Mouse (Mus musculus) liver, embryonic 14.5 days (tissue): ENCODE results near the gene Gm49387. TPM values are rescaled to one million over a fixed set of nuclear protein-coding genes. Genes with fewer than 3 reads are reported as not detected.

Source experiments
- ATAC-seq: fragments of 200-750 bp; cut with Nextera tagmentation; 2 replicates; pipeline ENCODE4 v1.8.0; 2017; ENCODE audit warnings: moderate number of reproducible peaks, mild to moderate bottlenecking, moderate library complexity; ENCODE audit not compliant: insufficient read depth
- DNase-seq, 3 experiments: peaks; one replicate each; pipeline ENCODE4 v3.0.0-alpha.2; 2012 to 2013; ENCODE audit warnings: low read depth in 3 of 3, low spot score in 3 of 3
- H3K27ac ChIP-seq: fragments of 300-500 bp; sonication (generic); 2 replicates; pipeline ENCODE4 v1.5.1; 2014; ENCODE audit warnings: moderate library complexity, mild to moderate bottlenecking, control low read depth, inconsistent platforms
- H3K27me3 ChIP-seq: fragments of 300-500 bp; sonication (generic); 2 replicates; pipeline ENCODE4 v1.6.1; 2014; ENCODE audit warnings: mild to moderate bottlenecking, low read length, moderate library complexity; ENCODE audit not compliant: control insufficient read depth, insufficient read depth
- H3K36me3 ChIP-seq: fragments of 300-500 bp; sonication (generic); replicated peaks from 2 replicates; pipeline ENCODE4 v1.6.1; 2014; ENCODE audit warnings: low read depth; ENCODE audit not compliant: control insufficient read depth, insufficient read depth
- H3K4me1 ChIP-seq, 2 experiments: fragments of 200-500 bp in 1 of 2; fragments of 300-500 bp in 1 of 2; sonication (generic) in 1 of 2; replicated peaks; 2 replicates each; pipeline ENCODE4 v1.6.1; 2012 to 2014; ENCODE audit warnings: antibody characterized with exemption in 1 of 2, inconsistent platforms in 1 of 2, low read length in 1 of 2; ENCODE audit not compliant: control insufficient read depth in 2 of 2, insufficient read depth in 2 of 2
- H3K4me2 ChIP-seq: fragments of 300-500 bp; sonication (generic); 2 replicates; pipeline ENCODE4 v1.6.1; 2014; ENCODE audit warnings: low read depth, mild to moderate bottlenecking, control low read depth, moderate library complexity
- H3K4me3 ChIP-seq, 2 experiments: fragments of 200-500 bp in 1 of 2; fragments of 300-500 bp in 1 of 2; sonication (generic) in 1 of 2; 2 replicates each; pipeline ENCODE4 v1.5.1; 2012 to 2014; ENCODE audit warnings: low read depth in 2 of 2, low read length in 2 of 2, mild to moderate bottlenecking in 2 of 2, control low read depth in 1 of 2, inconsistent platforms in 1 of 2, moderate library complexity in 1 of 2; ENCODE audit not compliant: insufficient read depth in 1 of 2
- H3K9ac ChIP-seq: fragments of 300-500 bp; sonication (generic); replicated peaks from 2 replicates; pipeline ENCODE4 v1.6.1; 2014; ENCODE audit warnings: mild to moderate bottlenecking, control low read depth, moderate library complexity
- H3K9me3 ChIP-seq: fragments of 300-500 bp; sonication (generic); 2 replicates; pipeline ENCODE4 v1.6.1; 2016; ENCODE audit warnings: low read length, mixed read lengths; ENCODE audit not compliant: control insufficient read depth
- CTCF ChIP-seq: IDR thresholded peaks from 2 replicates; pipeline ENCODE4 v1.5.1; 2016; ENCODE audit warnings: antibody characterized with exemption, low read depth, control low read depth
- EP300 ChIP-seq: IDR thresholded peaks from 2 replicates; pipeline ENCODE4 v1.6.1; 2016; ENCODE audit warnings: antibody characterized with exemption, low read depth
- WGBS: fragments of 180-500 bp; shearing (Covaris S2); extraction: QIAGEN DNeasy Blood & Tissue Kit; methylation state at CpG from one replicate; pipeline ENCODE4 v1.1.7; 2014; ENCODE audit not compliant: insufficient replicate concordance; 5-methylcytosine and 5-hydroxymethylcytosine counted together
- polyA plus RNA-seq, 2 experiments: library from polyadenylated mRNA; depleted of rRNA in 1 of 2; stranded (reverse) in 1 of 2; unstranded in 1 of 2; fragments of >200 nt; fragmentation: Nextera tagmentation in 1 of 2; extraction: Ambion mirVana in 1 of 2; gene quantifications; 2 replicates each; pipeline versions ENCODE4 v1.2.1 to v1.2.3; 2012 to 2014

The Gm49387 gene
- polyA plus RNA-seq, 2 experiments, result 0.65 TPM; not detected in 1

- H3K9ac ChIP-seq, result no peak overlapping the region
- no peaks in the 10 kb centered on the region for H3K36me3 ChIP-seq
- DNase-seq, result no peak
- peaks cover 0 to 1% of the 10 kb centered on the region in 2 experiments; a peak in 1 of 4 replicates for H3K4me1 ChIP-seq
- no peaks in the 10 kb centered on the region for H3K9me3 ChIP-seq
- no peak overlapping the region for H3K27ac ChIP-seq
- H3K27me3 ChIP-seq, result no peaks in the 10 kb centered on the region
- WGBS, result 80% methylated on average over 9 of the region's 9 CpGs
- TF ChIP-seq CTCF (no peak), EP300 (no peak)
- H3K4me3 ChIP-seq, result no peak overlapping the region
- no peak for ATAC-seq
- H3K4me2 ChIP-seq, result no peak overlapping the region
Observed at GRCm38 (mm10) chr14:31617204-31617603, 23.5 kb downstream of the Gm49387 start.

- Histone ChIP-seq H3K4me2 (no peak overlapping the region), H3K4me3 (no peak overlapping the region), H3K27ac (no peak overlapping the region), H3K4me1 (0 out of 4 replicates have a peak, but pooled peaks cover 0 to 1% of the 10 kb centered on the region in 2 experiments), H3K9me3 (no peaks in the 10 kb centered on the region), H3K36me3 (no peaks in the 10 kb centered on the region), H3K27me3 (no peaks in the 10 kb centered on the region), H3K9ac (no peak overlapping the region)
- ATAC-seq, result no peak
- TF ChIP-seq EP300 (no peak), CTCF (no peak)
- DNase-seq, result no peak
- WGBS, result 62% methylated on average over 5 of the region's 5 CpGs
Observed at GRCm38 (mm10) chr14:31613671-31614070, 27.0 kb downstream of the Gm49387 start.

GRCm38 (mm10) chr14:31611986-31612385, 28.7 kb downstream of the Gm49387 start:
- H3K4me3 ChIP-seq, result no peak overlapping the region
- no peak for DNase-seq
- no peak for ATAC-seq
- WGBS, result 55% methylated on average over 4 of the region's 4 CpGs
- no peaks in the 10 kb centered on the region for H3K36me3 ChIP-seq
- no peak overlapping the region for H3K9ac ChIP-seq
- no peak overlapping the region for H3K27ac ChIP-seq
- H3K27me3 ChIP-seq, result no peaks in the 10 kb centered on the region
- H3K4me1 ChIP-seq, result no peaks in the 10 kb centered on the region
- no peaks in the 10 kb centered on the region for H3K9me3 ChIP-seq
- no peak overlapping the region for H3K4me2 ChIP-seq
- TF ChIP-seq CTCF (peak; percentile 46; the same call in 1 of the 2 replicates), EP300 (no peak)

GRCm38 (mm10) chr14:31605514-31605913, 35.2 kb downstream of the Gm49387 start:
- H3K27me3 ChIP-seq, result no peaks in the 10 kb centered on the region
- H3K4me1 ChIP-seq, result peaks cover 14 to 17% of the 10 kb centered on the region in 2 experiments
- DNase-seq, result no peak
- H3K9me3 ChIP-seq, result no peaks in the 10 kb centered on the region
- 52% methylated on average over 6 of the region's 6 CpGs for whole genome bisulfite sequencing
- no peak overlapping the region for H3K4me3 ChIP-seq
- no peak overlapping the region for H3K9ac ChIP-seq
- no peak overlapping the region for H3K4me2 ChIP-seq
- ATAC-seq, result no peak
- no peak for TF ChIP-seq EP300
- TF ChIP-seq CTCF, result peak; percentile 64
- no peak overlapping the region for H3K27ac ChIP-seq
- H3K36me3 ChIP-seq, result no peaks in the 10 kb centered on the region

GRCm38 (mm10) chr14:31604916-31605315, 35.8 kb downstream of the Gm49387 start:
- H3K27me3 ChIP-seq, result no peaks in the 10 kb centered on the region
- H3K9me3 ChIP-seq, result no peaks in the 10 kb centered on the region
- ATAC-seq (no peak), DNase-seq (no peak)
- no peak overlapping the region for H3K4me3 ChIP-seq
- H3K27ac ChIP-seq, result no peak overlapping the region
- peaks cover 14 to 17% of the 10 kb centered on the region in 2 experiments for H3K4me1 ChIP-seq
- no peak overlapping the region for H3K9ac ChIP-seq
- WGBS, result 69% methylated on average over 5 of the region's 5 CpGs
- TF ChIP-seq EP300 (no peak), CTCF (peak; percentile 56)
- no peak overlapping the region for H3K4me2 ChIP-seq
- H3K36me3 ChIP-seq, result no peaks in the 10 kb centered on the region
